Mouse (Mus musculus) ES-E14 (cell line): ENCODE results near the gene Dlk2. TPM values are rescaled to one million over a fixed set of nuclear protein-coding genes. Genes with fewer than 3 reads are reported as not detected.

Experiments used
- DNase-seq: peaks from one replicate; pipeline ENCODE4 v3.0.0-alpha.2; 2013; ENCODE audit warnings: low read depth, low spot score
- H3K27ac ChIP-seq: 2 replicates; pipeline ENCODE4 v1.5.1; 2012; ENCODE audit warnings: low read depth, mild to moderate bottlenecking, low read length, moderate library complexity, mixed read lengths; ENCODE audit not compliant: poor library complexity, insufficient read depth, severe bottlenecking
- H3K36me3 ChIP-seq: 2 replicates; pipeline ENCODE4 v1.6.1; 2012; ENCODE audit warnings: mild to moderate bottlenecking, low read length, moderate library complexity, mixed read lengths; ENCODE audit not compliant: control insufficient read depth, poor library complexity, insufficient read depth, severe bottlenecking
- H3K4me1 ChIP-seq, 2 experiments: fragments of 150-350 bp in 1 of 2; sonication (generic) in 1 of 2; 2 replicates each; pipeline ENCODE4 v1.6.1; 2012; ENCODE audit warnings: low read length in 2 of 2, mild to moderate bottlenecking in 1 of 2, mixed read lengths in 1 of 2; ENCODE audit not compliant: control insufficient read depth in 2 of 2, insufficient read depth in 2 of 2, poor library complexity in 1 of 2
- H3K4me3 ChIP-seq, 2 experiments: fragments of 150-350 bp in 1 of 2; sonication (generic) in 1 of 2; 2 replicates each; pipeline ENCODE4 v1.5.1; 2012; ENCODE audit warnings: low read length in 2 of 2, low read depth in 1 of 2, mild to moderate bottlenecking in 1 of 2, mixed read lengths in 1 of 2; ENCODE audit not compliant: insufficient read depth in 1 of 2, poor library complexity in 1 of 2, severe bottlenecking in 1 of 2
- H3K9ac ChIP-seq: 2 replicates; pipeline ENCODE4 v1.6.1; 2012; ENCODE audit warnings: low read depth, mild to moderate bottlenecking, low read length, mixed read lengths; ENCODE audit not compliant: poor library complexity, insufficient read depth, severe bottlenecking
- H3K9me3 ChIP-seq: fragments of 150-350 bp; sonication (generic); 2 replicates; pipeline ENCODE4 v1.6.1; 2012; ENCODE audit warnings: low read depth, mild to moderate bottlenecking, low read length; ENCODE audit not compliant: control insufficient read depth, insufficient read depth
- CHD2 ChIP-seq: IDR thresholded peaks from 2 replicates; pipeline ENCODE4 v1.6.1; 2014; ENCODE audit warnings: mild to moderate bottlenecking, low read depth, low read length, inconsistent platforms
- HCFC1 ChIP-seq: IDR thresholded peaks from 2 replicates; pipeline ENCODE4 v1.6.1; 2012; ENCODE audit warnings: low read length, inconsistent platforms, borderline replicate concordance; ENCODE audit not compliant: insufficient read depth
- MAFK ChIP-seq: IDR thresholded peaks from 2 replicates; pipeline ENCODE4 v1.6.1; 2014; ENCODE audit warnings: mild to moderate bottlenecking, low read depth, low read length, inconsistent platforms; ENCODE audit not compliant: insufficient read depth
- ZC3H11A ChIP-seq: IDR thresholded peaks from 2 replicates; pipeline ENCODE4 v1.6.1; 2012; ENCODE audit warnings: low read depth, mild to moderate bottlenecking, inconsistent platforms, low read length, borderline replicate concordance
- ZNF384 ChIP-seq: IDR thresholded peaks from 2 replicates; pipeline ENCODE4 v1.6.1; 2012; ENCODE audit warnings: low read depth, low read length, inconsistent platforms
- in situ Hi-C, 2 experiments: fragments of 600-800 bp; cut with MboI; formaldehyde crosslinking; loops; one replicate each; pipeline ENCODE4 v1.15.1; 2025; ENCODE audit warnings: low sequenced_read_pairs in 2 of 2, inconsistent platforms in 1 of 2; ENCODE audit not compliant: unreplicated experiment in 2 of 2
- total RNA-seq: library from RNA; depleted of rRNA; stranded (reverse); fragments of 300-350 nt; gene quantifications from 2 replicates; pipeline ENCODE4 v1.2.3, GENCODE M21; 2012

Gene Dlk2
- total RNA-seq, 1 experiment: 1.4 TPM

DNA sequence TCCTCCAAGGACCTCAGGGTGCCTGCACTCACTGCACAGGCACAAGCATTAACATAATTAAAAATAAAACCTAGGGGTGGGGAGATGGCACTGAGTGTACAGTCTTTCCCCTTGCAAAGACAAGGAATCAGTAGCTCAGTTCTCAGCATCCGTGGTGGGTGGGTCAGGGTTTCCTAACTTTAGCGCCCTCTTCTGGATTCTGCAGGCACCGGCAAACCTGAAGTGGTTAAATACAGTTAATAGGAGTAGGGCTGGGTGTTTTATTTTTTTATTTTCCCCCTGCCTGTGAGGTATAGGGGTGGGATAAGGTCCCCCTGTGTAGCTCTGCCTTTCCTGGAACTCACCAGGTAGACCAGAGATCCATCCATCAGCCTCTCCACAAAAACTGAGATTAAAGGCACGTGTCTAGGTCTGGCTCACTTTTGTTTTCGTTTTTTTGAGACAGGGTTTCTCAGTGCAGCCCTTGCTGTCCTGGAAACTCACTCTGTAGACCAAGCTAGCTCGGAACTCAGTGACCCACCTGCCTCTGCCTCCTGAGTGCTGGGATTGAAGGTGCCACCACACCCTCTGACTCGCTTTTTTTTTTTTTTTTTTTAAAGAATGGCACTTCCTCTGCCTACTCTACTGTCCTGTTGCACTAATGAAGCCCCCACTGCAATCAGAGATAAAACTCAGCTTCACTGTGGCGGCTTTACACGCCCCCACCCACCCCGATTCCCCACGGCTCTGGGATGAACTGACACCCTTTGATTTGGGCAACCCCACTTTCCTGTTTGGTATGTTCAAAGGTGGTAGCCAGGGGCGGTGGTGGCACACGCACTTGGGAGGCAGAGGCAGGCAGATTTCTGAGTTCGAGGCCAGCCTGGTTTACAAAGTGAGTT is 44.4 kb upstream of the Dlk2 start:
- in situ Hi-C loops: no loop called here
- no peaks in the 10 kb centered on the region for H3K9me3 ChIP-seq
- peak; percentile 53 for DNase-seq
- peaks cover 28% of the 10 kb centered on the region for H3K36me3 ChIP-seq
- TF ChIP-seq CHD2 (no peak), ZNF384 (no peak), ZC3H11A (no peak), MAFK (no peak), HCFC1 (no peak)
- H3K4me1 ChIP-seq: peaks cover 0 to 14% of the 10 kb centered on the region in 2 experiments; a peak in 2 of 4 replicates
- no peak overlapping the region; the same call in 1 of the 2 replicates for H3K9ac ChIP-seq
- no peak overlapping the region for H3K4me3 ChIP-seq
- no peak overlapping the region for H3K27ac ChIP-seq

DNA sequence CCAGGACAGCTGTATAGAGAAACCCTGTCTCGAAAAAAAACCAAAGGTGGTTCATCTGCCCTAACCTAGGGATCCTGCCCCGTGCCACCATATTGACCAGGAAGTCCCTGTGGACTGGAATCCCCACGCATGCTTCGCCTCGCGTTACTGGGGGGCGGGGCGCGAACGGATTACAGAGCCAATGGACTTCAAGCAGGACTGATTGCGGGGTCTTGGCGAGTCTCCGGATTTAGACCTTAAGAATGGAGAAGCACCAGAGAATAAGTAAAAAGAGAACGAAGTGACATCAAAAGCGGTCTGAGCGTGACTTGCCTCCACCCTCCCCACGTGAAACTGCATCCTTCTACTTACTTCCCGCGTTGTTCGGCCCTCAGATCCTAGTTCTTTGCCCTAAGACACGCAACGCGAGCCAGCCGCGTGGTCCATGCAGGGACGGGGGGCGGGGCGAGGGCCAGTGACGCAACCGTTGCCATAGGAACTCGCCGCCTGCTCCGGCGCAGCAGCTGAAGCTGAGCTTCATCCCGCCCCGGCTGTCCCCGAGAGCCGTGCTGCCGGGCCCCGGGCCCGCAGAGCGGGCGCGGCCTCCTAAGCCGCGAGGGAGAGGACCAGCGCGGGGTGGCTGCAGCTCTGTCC is 43.7 kb upstream of the Dlk2 start, which contains the start of gene Lrrc73:
Gene Lrrc73 (plus strand): TSS at position 80 of the 633 bp plus-strand sequence.
- no peaks in the 10 kb centered on the region for H3K9me3 ChIP-seq
- peak within 1 kb of the TSS; percentile 63 for H3K9ac ChIP-seq
- in situ Hi-C loops: no loop called here
- peak within 1 kb of the TSS; percentile 66 to 68 for H3K4me3 ChIP-seq
- DNase-seq: peak; percentile 69
- peaks cover 36% of the 10 kb centered on the region for H3K36me3 ChIP-seq
- TF ChIP-seq ZNF384 (no peak), ZC3H11A (no peak), HCFC1 (no peak), CHD2 (no peak), MAFK (no peak)
- no peak within 1 kb of the TSS for H3K27ac ChIP-seq
- H3K4me1 ChIP-seq: peaks cover 0 to 14% of the 10 kb centered on the region in 2 experiments; a peak in 2 of 4 replicates

DNA sequence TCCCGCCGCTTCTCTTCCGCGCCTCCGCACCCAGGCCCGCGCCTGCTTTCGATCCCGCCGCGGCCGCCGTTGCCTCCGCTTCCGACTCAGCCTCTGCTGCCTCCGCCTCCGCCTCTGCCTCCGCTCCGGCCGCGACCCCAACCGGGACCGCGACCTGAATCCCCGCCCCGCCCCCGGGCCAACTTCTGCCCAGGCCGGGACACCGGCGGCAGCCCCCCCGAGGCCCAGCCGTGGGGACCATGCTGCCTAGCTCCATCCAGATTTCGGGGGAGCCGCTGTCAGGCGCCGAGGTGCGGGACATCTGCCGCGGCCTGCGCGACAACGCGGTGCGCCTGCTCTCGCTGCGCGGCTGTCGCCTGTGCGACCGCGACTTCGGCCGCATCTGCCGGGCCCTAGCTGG is 43.1 kb upstream of the Dlk2 start:
- no peak overlapping the region for H3K27ac ChIP-seq
- in situ Hi-C loops: no loop called here
- peak overlapping the region; percentile 66 to 68 for H3K4me3 ChIP-seq
- TF ChIP-seq ZNF384: no peak
- TF ChIP-seq MAFK: no peak
- no peaks in the 10 kb centered on the region for H3K9me3 ChIP-seq
- DNase-seq: no peak
- peak overlapping the region; percentile 9 for H3K9ac ChIP-seq
- peaks cover 0 to 10% of the 10 kb centered on the region in 2 experiments; a peak in 2 of 4 replicates for H3K4me1 ChIP-seq
- H3K36me3 ChIP-seq: peaks cover 40% of the 10 kb centered on the region

DNA sequence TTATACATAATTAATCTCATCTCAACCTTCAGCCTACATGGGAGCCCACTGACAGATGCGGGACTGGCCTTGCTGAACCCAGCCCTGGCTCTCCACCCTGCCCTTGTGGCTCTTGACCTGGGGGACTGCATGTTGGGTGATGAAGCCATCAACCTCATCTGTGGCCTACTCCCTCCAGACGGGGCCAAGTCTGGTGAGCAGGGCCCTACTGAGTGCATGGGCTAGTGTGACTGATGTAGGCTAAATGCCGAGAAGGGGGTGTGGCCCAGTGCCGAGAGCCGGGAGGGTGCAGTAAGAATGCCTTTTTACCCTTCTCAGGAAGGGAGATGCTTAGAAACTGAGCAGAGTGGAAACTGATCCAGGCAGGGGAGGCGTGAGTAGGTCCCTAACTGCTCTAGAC is 42.1 kb upstream of the Dlk2 start:
- in situ Hi-C loops: no loop called here
- no peak overlapping the region for H3K9ac ChIP-seq

More for the DNA sequence above, 42.1 kb upstream of the Dlk2 start:
- H3K36me3 ChIP-seq: peaks cover 45% of the 10 kb centered on the region
- H3K4me3 ChIP-seq: no peak overlapping the region
- no peak overlapping the region for H3K27ac ChIP-seq
- TF ChIP-seq MAFK (no peak), ZNF384 (no peak), ZC3H11A (no peak), HCFC1 (no peak), CHD2 (no peak)
- DNase-seq: no peak
- peaks cover 0 to 8% of the 10 kb centered on the region in 2 experiments; a peak in 2 of 4 replicates for H3K4me1 ChIP-seq
- H3K9me3 ChIP-seq: no peaks in the 10 kb centered on the region
